Mouse (Mus musculus): ENCODE results near the gene Cd9. TPM values are rescaled to one million over a fixed set of nuclear protein-coding genes. Genes with fewer than 3 reads are reported as not detected.
A peak's percentile ranks its signal among the peaks of the same experiment; 100 is the strongest.

The Cd9 gene
- polyA plus RNA-seq (2015; fragmentation: Nextera tagmentation; extraction: Ambion mirVana), result 127 and 137 TPM in 2 replicates

- peak within 1 kb of the TSS; percentile 96 for H3K4me2 ChIP-seq (ENCODE audit: low read length)
- ATAC-seq, result peak; percentile 80
- H3K4me1 ChIP-seq (ENCODE audit: control insufficient read depth, insufficient read depth, low read depth, low read length), result peaks cover 5% of the 10 kb centered on the region
- peak within 1 kb of the TSS; percentile 73 for H3K27ac ChIP-seq (ENCODE audit: low read depth, low read length)
- H3K4me3 ChIP-seq (ENCODE audit: low read length), result peak within 1 kb of the TSS; percentile 73
- H3K9ac ChIP-seq (ENCODE audit: low read depth, low read length), result peak within 1 kb of the TSS; percentile 73
- H3K9me3 ChIP-seq (ENCODE audit: control insufficient read depth, low read length), result no peaks in the 10 kb centered on the region
- WGBS, result under 1% methylated on average over 61 of the region's 61 CpGs
- peaks cover 4% of the 10 kb centered on the region for H3K27me3 ChIP-seq (replicated peaks; ENCODE audit: control insufficient read depth, insufficient read depth, low read length)
- H3K36me3 ChIP-seq (ENCODE audit: control insufficient read depth, insufficient read depth, low read length), result no peaks in the 10 kb centered on the region
Measured at GRCm38 (mm10) chr6:125494092-125494871, at the start of gene Cd9. TSS of gene Cd9 (minus strand) at chr6:125494791.

GRCm38 (mm10) chr6:125541296-125541695, 46.7 kb upstream of the Cd9 start:
- Histone ChIP-seq H3K9ac (ENCODE audit: low read depth, low read length) (no peak overlapping the region), H3K36me3 (ENCODE audit: control insufficient read depth, insufficient read depth, low read length) (no peaks in the 10 kb centered on the region), H3K27me3 (replicated peaks; ENCODE audit: control insufficient read depth, insufficient read depth, low read length) (no peaks in the 10 kb centered on the region), H3K4me2 (ENCODE audit: low read length) (no peak overlapping the region), H3K4me3 (ENCODE audit: low read length) (no peak overlapping the region), H3K27ac (ENCODE audit: low read depth, low read length) (no peak overlapping the region), H3K4me1 (ENCODE audit: control insufficient read depth, insufficient read depth, low read depth, low read length) (no peaks in the 10 kb centered on the region), H3K9me3 (ENCODE audit: control insufficient read depth, low read length) (no peaks in the 10 kb centered on the region)
- ATAC-seq, result no peak
- 89% methylated on average over 6 of the region's 6 CpGs for WGBS

- H3K4me1 ChIP-seq (ENCODE audit: control insufficient read depth, insufficient read depth, low read depth, low read length), result no peaks in the 10 kb centered on the region
- H3K9ac ChIP-seq (ENCODE audit: low read depth, low read length), result no peak overlapping the region
- H3K4me2 ChIP-seq (ENCODE audit: low read length), result no peak overlapping the region
- no peaks in the 10 kb centered on the region for H3K36me3 ChIP-seq (ENCODE audit: control insufficient read depth, insufficient read depth, low read length)
- no peaks in the 10 kb centered on the region for H3K9me3 ChIP-seq (ENCODE audit: control insufficient read depth, low read length)
- WGBS, result 91% methylated on average over 6 of the region's 6 CpGs
- H3K4me3 ChIP-seq (ENCODE audit: low read length), result no peak overlapping the region
- H3K27ac ChIP-seq (ENCODE audit: low read depth, low read length), result no peak overlapping the region
- no peak for ATAC-seq
- no peaks in the 10 kb centered on the region for H3K27me3 ChIP-seq (replicated peaks; ENCODE audit: control insufficient read depth, insufficient read depth, low read length)
Measured at GRCm38 (mm10) chr6:125540826-125541225, 46.2 kb upstream of the Cd9 start.

GRCm38 (mm10) chr6:125540199-125540598, 45.6 kb upstream of the Cd9 start:
- no peak overlapping the region for H3K4me3 ChIP-seq (ENCODE audit: low read length)
- H3K9me3 ChIP-seq (ENCODE audit: control insufficient read depth, low read length), result no peaks in the 10 kb centered on the region
- H3K27me3 ChIP-seq (replicated peaks; ENCODE audit: control insufficient read depth, insufficient read depth, low read length), result no peaks in the 10 kb centered on the region
- no peak overlapping the region for H3K4me2 ChIP-seq (ENCODE audit: low read length)
- WGBS, result 90% methylated on average over 10 of the region's 10 CpGs
- no peaks in the 10 kb centered on the region for H3K36me3 ChIP-seq (ENCODE audit: control insufficient read depth, insufficient read depth, low read length)
- no peak for ATAC-seq
- no peak overlapping the region for H3K9ac ChIP-seq (ENCODE audit: low read depth, low read length)
- no peaks in the 10 kb centered on the region for H3K4me1 ChIP-seq (ENCODE audit: control insufficient read depth, insufficient read depth, low read depth, low read length)
- H3K27ac ChIP-seq (ENCODE audit: low read depth, low read length), result no peak overlapping the region

- Histone ChIP-seq H3K9me3 (ENCODE audit: control insufficient read depth, low read length) (no peaks in the 10 kb centered on the region), H3K4me2 (ENCODE audit: low read length) (no peak overlapping the region), H3K36me3 (ENCODE audit: control insufficient read depth, insufficient read depth, low read length) (no peaks in the 10 kb centered on the region), H3K9ac (ENCODE audit: low read depth, low read length) (no peak overlapping the region), H3K4me3 (ENCODE audit: low read length) (no peak overlapping the region), H3K4me1 (ENCODE audit: control insufficient read depth, insufficient read depth, low read depth, low read length) (no peaks in the 10 kb centered on the region), H3K27ac (ENCODE audit: low read depth, low read length) (no peak overlapping the region), H3K27me3 (replicated peaks; ENCODE audit: control insufficient read depth, insufficient read depth, low read length) (no peaks in the 10 kb centered on the region)
- WGBS, result 65% methylated on average over 8 of the region's 8 CpGs
- no peak for ATAC-seq
Measured at GRCm38 (mm10) chr6:125539423-125539822, 44.8 kb upstream of the Cd9 start.

- WGBS, result 86% methylated on average over 5 of the region's 5 CpGs
- Histone ChIP-seq H3K4me1 (ENCODE audit: control insufficient read depth, insufficient read depth, low read depth, low read length) (no peaks in the 10 kb centered on the region), H3K4me3 (ENCODE audit: low read length) (no peak overlapping the region), H3K9me3 (ENCODE audit: control insufficient read depth, low read length) (no peaks in the 10 kb centered on the region; the same call in 1 of the 2 replicates), H3K4me2 (ENCODE audit: low read length) (no peak overlapping the region), H3K36me3 (ENCODE audit: control insufficient read depth, insufficient read depth, low read length) (no peaks in the 10 kb centered on the region), H3K27me3 (replicated peaks; ENCODE audit: control insufficient read depth, insufficient read depth, low read length) (no peaks in the 10 kb centered on the region), H3K27ac (ENCODE audit: low read depth, low read length) (no peak overlapping the region), H3K9ac (ENCODE audit: low read depth, low read length) (no peak overlapping the region)
- no peak for ATAC-seq
Measured at GRCm38 (mm10) chr6:125538469-125538868, 43.9 kb upstream of the Cd9 start.

GRCm38 (mm10) chr6:125534990-125535389, 40.4 kb upstream of the Cd9 start:
- 87% methylated on average over 5 of the region's 5 CpGs for WGBS
- H3K27me3 ChIP-seq (replicated peaks; ENCODE audit: control insufficient read depth, insufficient read depth, low read length), result no peaks in the 10 kb centered on the region
- H3K36me3 ChIP-seq (ENCODE audit: control insufficient read depth, insufficient read depth, low read length), result no peaks in the 10 kb centered on the region
- no peak overlapping the region for H3K9ac ChIP-seq (ENCODE audit: low read depth, low read length)
- no peak overlapping the region for H3K4me2 ChIP-seq (ENCODE audit: low read length)
- no peak overlapping the region for H3K4me3 ChIP-seq (ENCODE audit: low read length)
- H3K27ac ChIP-seq (ENCODE audit: low read depth, low read length), result no peak overlapping the region
- ATAC-seq, result no peak
- no peaks in the 10 kb centered on the region for H3K4me1 ChIP-seq (ENCODE audit: control insufficient read depth, insufficient read depth, low read depth, low read length)
- H3K9me3 ChIP-seq (ENCODE audit: control insufficient read depth, low read length), result no peaks in the 10 kb centered on the region; the same call in 1 of the 2 replicates

GRCm38 (mm10) chr6:125533104-125533650, 38.6 kb upstream of the Cd9 start:
- Histone ChIP-seq H3K4me1 (ENCODE audit: control insufficient read depth, insufficient read depth, low read depth, low read length) (no peaks in the 10 kb centered on the region), H3K9ac (ENCODE audit: low read depth, low read length) (no peak overlapping the region), H3K36me3 (ENCODE audit: control insufficient read depth, insufficient read depth, low read length) (no peaks in the 10 kb centered on the region), H3K9me3 (ENCODE audit: control insufficient read depth, low read length) (no peaks in the 10 kb centered on the region; the same call in 1 of the 2 replicates), H3K4me2 (ENCODE audit: low read length) (no peak overlapping the region), H3K27ac (ENCODE audit: low read depth, low read length) (no peak overlapping the region), H3K27me3 (replicated peaks; ENCODE audit: control insufficient read depth, insufficient read depth, low read length) (no peaks in the 10 kb centered on the region), H3K4me3 (ENCODE audit: low read length) (no peak overlapping the region)
- ATAC-seq, result no peak
- WGBS, result 91% methylated on average over 11 of the region's 11 CpGs

GRCm38 (mm10) chr6:125529479-125529878, 34.9 kb upstream of the Cd9 start:
- no peak overlapping the region for H3K9ac ChIP-seq (ENCODE audit: low read depth, low read length)
- no peaks in the 10 kb centered on the region for H3K4me1 ChIP-seq (ENCODE audit: control insufficient read depth, insufficient read depth, low read depth, low read length)
- H3K9me3 ChIP-seq (ENCODE audit: control insufficient read depth, low read length), result no peaks in the 10 kb centered on the region; the same call in 1 of the 2 replicates
- no peaks in the 10 kb centered on the region for H3K36me3 ChIP-seq (ENCODE audit: control insufficient read depth, insufficient read depth, low read length)
- H3K4me2 ChIP-seq (ENCODE audit: low read length), result no peak overlapping the region
- no peak for ATAC-seq
- H3K4me3 ChIP-seq (ENCODE audit: low read length), result no peak overlapping the region
- no peaks in the 10 kb centered on the region for H3K27me3 ChIP-seq (replicated peaks; ENCODE audit: control insufficient read depth, insufficient read depth, low read length)
- WGBS, result 81% methylated on average over 5 of the region's 5 CpGs
- H3K27ac ChIP-seq (ENCODE audit: low read depth, low read length), result no peak overlapping the region
